Mouse (Mus musculus) ovary, adult 10 weeks (tissue): ENCODE measurements around the gene A930018P22Rik. TPM values are rescaled to one million over a fixed set of nuclear protein-coding genes. Genes with fewer than 3 reads are reported as not detected.

Experiments
- polyA plus RNA-seq: library from polyadenylated mRNA; stranded (reverse); fragments of 350-450 nt; fragmentation: Illumina TruSeq; extraction: RNeasy Lipid Tissue Mini Kit (QIAGEN cat#74804); gene quantifications from one replicate; pipeline ENCODE4 v1.2.3, GENCODE M21; 2014

A930018P22Rik gene
- not detected for polyA plus RNA-seq

DNA sequence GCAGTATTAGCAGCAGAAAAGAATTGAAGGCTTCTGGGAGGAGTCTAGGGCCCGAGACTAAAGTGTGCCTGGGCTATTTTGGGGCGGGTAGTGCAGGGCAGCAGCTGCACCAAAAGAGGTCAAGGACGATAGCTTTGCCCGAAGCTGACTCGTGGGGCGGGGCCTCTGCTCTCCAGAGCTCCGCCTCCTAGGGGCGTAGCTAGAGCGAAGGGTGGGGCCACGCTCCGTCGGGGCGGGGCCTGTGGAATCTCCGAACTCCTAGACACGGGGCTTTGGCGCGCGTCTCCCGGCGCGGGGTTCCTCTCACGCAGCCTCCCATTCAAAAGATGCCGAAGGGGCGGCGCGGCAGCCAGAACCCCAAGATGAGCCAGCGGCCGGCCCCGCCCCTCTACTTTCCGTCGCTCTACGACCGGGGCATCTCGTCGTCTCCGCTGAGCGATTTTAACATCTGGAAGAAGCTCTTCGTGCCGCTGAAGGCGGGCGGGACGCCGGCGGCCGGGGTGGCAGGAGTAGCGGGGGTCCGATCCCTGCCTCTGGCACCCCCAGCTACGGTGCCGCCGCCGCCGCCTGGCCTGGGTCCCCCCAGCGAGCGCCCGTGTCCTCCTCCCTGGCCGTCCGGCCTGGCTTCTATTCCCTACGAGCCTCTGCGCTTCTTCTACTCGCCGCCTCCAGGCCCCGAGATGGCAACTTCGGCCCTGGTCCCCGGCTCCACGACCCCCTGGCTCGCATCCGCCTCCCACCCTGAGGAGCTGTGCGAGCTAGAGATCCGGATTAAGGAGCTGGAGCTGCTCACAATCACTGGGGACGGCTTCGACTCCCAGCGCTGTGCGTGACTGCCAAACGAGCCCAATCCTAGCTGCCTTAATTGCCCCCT, at the start of gene A930018P22Rik:
Gene A930018P22Rik (plus strand): TSS at position 265 of the 874 bp plus-strand sequence.

GRCm38 (mm10) chr2:104095741-104096213, 26.8 kb upstream of the A930018P22Rik start, which contains the start of gene Cd59a:
TSS of gene Cd59a (plus strand) at chr2:104095801.

Other genes with a start within 250 kb of the A930018P22Rik start
- gene Lmo2, start 164.8 kb upstream of the A930018P22Rik start, polyA plus RNA-seq, result 23.4 TPM
- 136 TPM for gene Fbxo3, start 95.0 kb upstream of the A930018P22Rik start, polyA plus RNA-seq
- not detected for gene 4931422A03Rik, start 94.4 kb upstream of the A930018P22Rik start, polyA plus RNA-seq
- gene Gm10912, start 56.9 kb upstream of the A930018P22Rik start, polyA plus RNA-seq, result not detected
- not detected for gene Gm10799, start 54.2 kb upstream of the A930018P22Rik start, polyA plus RNA-seq
- 6.1 TPM for gene Cd59b, start 52.9 kb upstream of the A930018P22Rik start, polyA plus RNA-seq
- 58.2 TPM for gene Cd59a, start 27.0 kb upstream of the A930018P22Rik start, polyA plus RNA-seq